Mouse (Mus musculus) limb, embryonic 14.5 days (tissue): ENCODE measurements at regions not wholly inside any gene's neighbourhood (a gene's known extent, or its start where the extent isn't known, plus 50 kb on each side); places are given as distances from the start of the nearest gene placed in this dataset.

ENCODE experiments used
- ATAC-seq: fragments of 200-750 bp; cut with Nextera tagmentation; 2 replicates; pipeline ENCODE4 v1.8.0; 2017; ENCODE audit warnings: low read depth, moderate number of reproducible peaks, moderate TSS enrichment; ENCODE audit not compliant: low FRiP score
- DNase-seq: peaks from one replicate; pipeline ENCODE4 v3.0.0-alpha.2; 2015; ENCODE audit warnings: low spot score
- H3K27ac ChIP-seq: fragments of 300-500 bp; sonication (generic); replicated peaks from 2 replicates; pipeline ENCODE4 v1.5.1; 2014; ENCODE audit warnings: low read depth, mild to moderate bottlenecking, low read length, moderate library complexity, mixed read lengths
- H3K27me3 ChIP-seq: fragments of 300-500 bp; sonication (generic); 2 replicates; pipeline ENCODE4 v1.6.1; 2014; ENCODE audit warnings: low read length, mixed read lengths; ENCODE audit not compliant: control insufficient read depth, insufficient read depth
- H3K36me3 ChIP-seq: fragments of 300-500 bp; sonication (generic); 2 replicates; pipeline ENCODE4 v1.6.1; 2014; ENCODE audit warnings: mild to moderate bottlenecking, low read length, moderate library complexity, mixed read lengths; ENCODE audit not compliant: control insufficient read depth, insufficient read depth
- H3K4me1 ChIP-seq: fragments of 300-500 bp; sonication (generic); 2 replicates; pipeline ENCODE4 v1.6.1; 2014; ENCODE audit warnings: antibody characterized with exemption, low read length, mixed read lengths; ENCODE audit not compliant: control insufficient read depth, insufficient read depth
- H3K4me2 ChIP-seq: fragments of 300-500 bp; sonication (generic); replicated peaks from 2 replicates; pipeline ENCODE4 v1.6.1; 2014; ENCODE audit warnings: low read depth, mild to moderate bottlenecking, low read length, moderate library complexity; ENCODE audit not compliant: severe bottlenecking
- H3K4me3 ChIP-seq: fragments of 300-500 bp; sonication (generic); replicated peaks from 2 replicates; pipeline ENCODE4 v1.5.1; 2014; ENCODE audit warnings: low read length
- H3K9ac ChIP-seq: fragments of 300-500 bp; sonication (generic); 2 replicates; pipeline ENCODE4 v1.6.1; 2014; ENCODE audit warnings: mild to moderate bottlenecking, low read depth, low read length, moderate library complexity; ENCODE audit not compliant: severe bottlenecking
- H3K9me3 ChIP-seq: fragments of 300-500 bp; sonication (generic); 2 replicates; pipeline ENCODE4 v1.6.1; 2016; ENCODE audit warnings: low read length; ENCODE audit not compliant: control insufficient read depth
- POLR2A ChIP-seq: fragments of 200-500 bp; IDR thresholded peaks from 2 replicates; pipeline ENCODE4 v1.8.0; 2012; ENCODE audit warnings: inconsistent platforms, mild to moderate bottlenecking, moderate library complexity, borderline replicate concordance; ENCODE audit not compliant: insufficient read depth, insufficient read length; ENCODE audit errors: extremely low read depth
- WGBS: fragments of 180-500 bp; shearing (Covaris S2); extraction: QIAGEN DNeasy Blood & Tissue Kit; methylation state at CpG from one replicate; pipeline ENCODE4 v1.1.7; 2014; 5-methylcytosine and 5-hydroxymethylcytosine counted together

DNA sequence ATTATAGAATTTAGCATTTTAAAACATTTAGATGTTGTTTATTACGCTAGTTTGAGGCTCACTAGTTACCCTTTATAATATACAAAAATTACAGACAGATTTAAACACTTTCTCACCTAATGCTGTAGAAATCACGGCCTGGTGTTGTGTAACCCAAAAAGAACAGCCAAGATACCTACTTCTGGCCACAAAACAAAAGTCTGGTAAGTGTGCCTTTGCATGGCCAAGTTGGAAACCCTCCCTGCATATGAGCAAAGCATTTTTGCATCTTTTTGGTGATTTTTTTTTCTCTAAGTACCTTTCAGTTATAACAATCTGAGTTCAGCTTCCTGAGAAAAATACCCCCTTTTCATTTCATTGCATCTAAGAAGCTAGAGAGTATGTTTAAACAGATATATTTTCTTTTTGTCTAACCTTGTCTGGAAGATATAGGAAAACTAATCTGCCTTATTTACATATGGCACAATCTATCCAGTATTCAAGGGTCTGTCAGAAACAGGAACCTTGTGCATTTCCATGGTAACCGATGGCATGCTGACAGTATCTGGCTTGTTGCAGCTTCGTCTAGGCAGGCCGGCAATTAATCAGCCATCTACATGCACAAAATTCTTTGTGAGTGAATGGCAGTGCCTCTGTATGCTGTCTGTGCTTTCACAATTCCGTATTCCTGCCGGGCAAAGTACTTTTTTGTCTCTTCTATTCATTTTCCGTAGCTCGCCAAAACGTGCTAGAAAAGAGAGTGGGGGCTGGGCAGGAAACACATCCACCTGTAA is 238.9 kb upstream of the Sox2 start:
- H3K4me3 ChIP-seq: no peak overlapping the region
- H3K4me2 ChIP-seq: no peak overlapping the region
- TF ChIP-seq POLR2A: no peak
- WGBS: 65% methylated on average over 10 of the region's 10 CpGs
- no peak overlapping the region for H3K27ac ChIP-seq
- no peaks in the 10 kb centered on the region for H3K9me3 ChIP-seq
- H3K27me3 ChIP-seq: no peaks in the 10 kb centered on the region
- no peak overlapping the region for H3K9ac ChIP-seq
- no peaks in the 10 kb centered on the region for H3K4me1 ChIP-seq
- ATAC-seq (no peak), DNase-seq (peak; percentile 18)
- H3K36me3 ChIP-seq: no peaks in the 10 kb centered on the region

DNA sequence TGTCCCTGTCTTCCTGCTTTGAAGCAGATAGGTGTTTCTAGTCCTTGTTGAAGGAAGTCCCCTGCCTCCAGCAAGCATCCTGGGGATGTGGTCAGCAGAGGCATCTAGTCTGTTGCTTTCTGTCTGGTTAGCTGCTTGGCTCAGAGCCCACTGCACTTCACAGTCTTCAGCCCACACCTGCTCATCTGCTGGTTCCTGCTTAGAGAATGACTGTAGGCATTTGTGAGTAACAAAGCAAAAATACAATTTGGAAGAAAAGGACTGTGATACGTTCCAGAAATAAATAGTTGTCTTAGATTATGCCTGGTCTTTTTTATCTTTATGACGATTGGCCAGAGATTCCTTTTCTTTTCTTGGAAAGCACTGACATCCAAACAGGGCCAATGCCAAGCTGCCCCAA is 246.6 kb upstream of the Sox2 start:
- Histone ChIP-seq H3K4me1 (no peaks in the 10 kb centered on the region), H3K36me3 (no peaks in the 10 kb centered on the region), H3K27ac (no peak overlapping the region), H3K4me2 (no peak overlapping the region), H3K9ac (no peak overlapping the region), H3K4me3 (no peak overlapping the region), H3K9me3 (no peaks in the 10 kb centered on the region), H3K27me3 (no peaks in the 10 kb centered on the region)
- TF ChIP-seq POLR2A: no peak
- 88% methylated on average over 2 of the region's 2 CpGs for WGBS
- ATAC-seq (no peak), DNase-seq (no peak)

DNA sequence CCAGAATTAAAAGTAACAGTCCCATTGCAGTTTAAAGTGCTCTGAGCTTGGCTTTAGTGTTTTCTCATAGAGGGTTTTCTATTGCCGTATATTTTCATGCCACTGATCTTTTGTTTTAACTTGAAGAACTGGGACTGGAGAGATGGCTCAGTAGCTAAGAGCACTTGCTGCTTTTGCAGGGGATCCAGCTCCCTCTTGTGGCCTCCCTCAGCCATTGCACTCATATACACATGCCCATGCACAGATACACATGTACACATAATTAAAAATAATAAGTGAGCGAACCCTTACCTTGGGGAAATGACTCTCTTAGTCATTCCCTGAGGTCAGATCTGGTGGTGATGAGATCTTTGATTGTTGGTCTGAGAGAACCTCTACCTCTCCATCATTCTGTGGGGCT is 258.9 kb upstream of the Sox2 start:
- Histone ChIP-seq H3K27me3 (no peaks in the 10 kb centered on the region), H3K4me3 (no peak overlapping the region), H3K9me3 (no peaks in the 10 kb centered on the region; the same call in 1 of the 2 replicates), H3K36me3 (no peaks in the 10 kb centered on the region), H3K4me1 (no peaks in the 10 kb centered on the region), H3K27ac (no peak overlapping the region), H3K9ac (no peak overlapping the region), H3K4me2 (no peak overlapping the region)
- DNase-seq (no peak), ATAC-seq (no peak)
- WGBS: 87% methylated on average over 2 of the region's 2 CpGs
- TF ChIP-seq POLR2A: no peak

DNA sequence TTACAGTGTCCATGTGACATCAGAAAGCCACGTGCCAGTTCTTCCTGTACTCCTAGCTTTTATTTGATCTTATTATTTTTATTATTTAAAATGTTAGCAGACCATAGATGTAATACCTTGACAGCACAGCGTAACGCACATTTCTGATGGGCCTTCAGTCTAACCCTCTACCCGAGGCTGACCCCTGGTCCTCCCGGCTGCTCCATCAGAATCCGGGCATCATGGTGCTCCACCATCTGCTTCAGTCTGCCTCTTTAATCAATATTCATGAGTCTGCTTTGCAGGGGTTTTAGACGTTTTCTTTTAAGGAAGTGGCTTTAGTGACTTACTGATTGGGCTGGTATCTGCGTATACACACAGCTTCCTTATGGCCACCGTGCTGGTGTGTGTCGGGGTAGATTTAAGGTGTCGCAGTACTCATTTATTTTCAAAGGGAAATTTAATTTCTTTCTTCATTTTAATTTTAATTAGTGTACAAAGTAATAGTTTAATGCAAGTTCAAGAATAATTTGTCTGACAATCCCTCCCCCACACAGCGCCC is 265.2 kb upstream of the Sox2 start:
- H3K27ac ChIP-seq: no peak overlapping the region
- ATAC-seq (no peak), DNase-seq (no peak)
- H3K4me1 ChIP-seq: no peaks in the 10 kb centered on the region
- H3K4me2 ChIP-seq: no peak overlapping the region
- H3K9ac ChIP-seq: no peak overlapping the region
- H3K27me3 ChIP-seq: no peaks in the 10 kb centered on the region
- no peak for TF ChIP-seq POLR2A
- WGBS: 81% methylated on average over 12 of the region's 12 CpGs
- H3K4me3 ChIP-seq: no peak overlapping the region
- no peaks in the 10 kb centered on the region for H3K9me3 ChIP-seq
- H3K36me3 ChIP-seq: no peaks in the 10 kb centered on the region

DNA sequence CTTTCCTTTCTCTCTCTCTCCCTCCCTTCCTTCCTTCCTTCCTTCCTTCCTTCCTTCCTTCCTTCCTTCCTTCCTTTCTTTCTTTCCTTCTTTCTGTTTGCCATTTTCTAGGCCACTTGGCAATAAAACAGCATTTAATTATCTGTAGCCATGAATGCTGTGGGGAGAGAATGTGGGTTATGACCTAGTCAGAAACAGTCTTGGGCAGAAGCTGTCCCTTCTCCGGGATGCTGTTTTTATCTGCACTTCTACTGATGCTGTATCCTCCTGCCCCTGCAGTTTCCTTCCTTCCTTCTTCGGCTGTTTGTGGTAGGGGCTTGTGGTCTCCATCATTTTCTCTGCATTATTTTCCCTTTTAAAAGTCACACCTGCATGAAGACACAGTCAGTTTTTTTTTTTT is 272.3 kb upstream of the Sox2 start:
- no peaks in the 10 kb centered on the region for H3K9me3 ChIP-seq
- no peak for DNase-seq
- no peaks in the 10 kb centered on the region for H3K4me1 ChIP-seq
- ATAC-seq: no peak
- H3K9ac ChIP-seq: no peak overlapping the region
- no peak overlapping the region for H3K4me2 ChIP-seq
- no peak overlapping the region for H3K27ac ChIP-seq
- 52% methylated on average over 2 of the region's 2 CpGs for WGBS
- H3K27me3 ChIP-seq: no peaks in the 10 kb centered on the region
- TF ChIP-seq POLR2A: no peak
- no peak overlapping the region for H3K4me3 ChIP-seq
- H3K36me3 ChIP-seq: no peaks in the 10 kb centered on the region
